Mouse (Mus musculus) midbrain, embryonic 10.5 days (tissue): ENCODE data around the gene Zfp101. TPM values are rescaled to one million over a fixed set of nuclear protein-coding genes. Genes with fewer than 3 reads are reported as not detected.

ENCODE experiments used
- polyA plus RNA-seq: library from polyadenylated mRNA; unstranded; fragments of >200 nt; fragmentation: Nextera tagmentation; extraction: Ambion mirVana; gene quantifications from 2 replicates; pipeline ENCODE4 v1.2.1, GENCODE M21; 2016

Gene Zfp101
- polyA plus RNA-seq, 1 experiment from 2014 or later: 16.8 TPM

Other genes with a start within 250 kb of the Zfp101 start
- not detected in 2 replicates for gene Olfr55, start 226.2 kb downstream of the Zfp101 start, polyA plus RNA-seq
- not detected in 2 replicates for gene Olfr239, start 203.3 kb downstream of the Zfp101 start, polyA plus RNA-seq
- gene Olfr1564, start 173.0 kb downstream of the Zfp101 start, polyA plus RNA-seq: not detected in 2 replicates
- gene Zfp955a, start 139.5 kb downstream of the Zfp101 start, polyA plus RNA-seq: 16.4 and 17.5 TPM in 2 replicates
- 0.04 and 0.06 TPM in 2 replicates for gene Olfr63, start 130.0 kb downstream of the Zfp101 start, polyA plus RNA-seq
- gene Zfp955b, start 105.1 kb downstream of the Zfp101 start, polyA plus RNA-seq: 9.6 and 12.3 TPM in 2 replicates
- 9.9 and 13.1 TPM in 2 replicates for gene Zfp81, start 35.8 kb downstream of the Zfp101 start, polyA plus RNA-seq
- not detected in 2 replicates for gene Actl9, start 38.3 kb upstream of the Zfp101 start, polyA plus RNA-seq
- gene Adamts10, start 129.6 kb upstream of the Zfp101 start, polyA plus RNA-seq: 37.1 and 47.6 TPM in 2 replicates
- 1.7 and 2.9 TPM in 2 replicates for gene Myo1f, start 161.1 kb upstream of the Zfp101 start, polyA plus RNA-seq
- 54.3 and 67.0 TPM in 2 replicates for gene Zfp414, start 234.4 kb upstream of the Zfp101 start, polyA plus RNA-seq
- gene Pram1, start 243.4 kb upstream of the Zfp101 start, polyA plus RNA-seq: 0.22 and 0.30 TPM in 2 replicates